Comparison of ENCODE assay signal across 22 mouse cellular contexts in genomic region chr2:29437111-29437510, GRCm38 (mm10).
DNase-seq lines count a peak whose midpoint lies in the region; ATAC-seq and TF ChIP-seq lines count a peak whose summit lies in the region.
"Had no signal": no experiment of that assay in that cellular context is flagged by ENCODE, and none has a peak within 500 bp of the region (broad histone marks: within the 10 kb centered on the region; RNA-seq: fewer than 3 reads in every experiment).

No protein-coding gene starts in this region.

- ATAC-seq in lung, postnatal 0 days, result no peak
- ATAC-seq: forebrain, embryonic 13.5 days; forebrain, embryonic 16.5 days; Patski had no signal

- TF ChIP-seq EP300 in lung, postnatal 0 days (IDR thresholded peaks at IDR 0.05), result no peak

- H3K27me3 ChIP-seq in lung, postnatal 0 days (replicated peaks; ENCODE audit: insufficient read depth, low read length), result no peaks in the 10 kb centered on the region
- H3K27me3 ChIP-seq: CH12.LX; forebrain, embryonic 13.5 days; hindbrain, embryonic 13.5 days; Patski had no signal

- no peak overlapping the region for H3K4me3 ChIP-seq in lung, postnatal 0 days (ENCODE audit: low read depth, low read length)
- H3K4me3 ChIP-seq: forebrain, embryonic 10.5 days; forebrain, embryonic 13.5 days; heart, adult 2 months; hindbrain, embryonic 10.5 days; hindbrain, embryonic 13.5 days had no signal

- peak; percentile 18 for DNase-seq in heart, postnatal 4 days
- no peak for DNase-seq in heart, adult 9 months (ENCODE audit: low spot score in 2 of 2)
- DNase-seq in kidney, postnatal 4 days, result peak; percentile 41 to 57
- DNase-seq in kidney, postnatal 25 days, result no peak
- DNase-seq in lung, postnatal 0 days (ENCODE audit: low spot score), result peak; percentile 23
- no peak for DNase-seq in lung, adult 18-20 months
- peak; percentile 28 for DNase-seq in A20 (ENCODE audit: low read depth, low spot score)
- DNase-seq: adrenal gland, postnatal 10 days; adrenal gland, postnatal 36 days; B cell, adult 2 months; gastrocnemius, postnatal 10 days; gastrocnemius, postnatal 36 days; heart, adult 2 months had no signal

- no peak overlapping the region for H3K27ac ChIP-seq in lung, postnatal 0 days (ENCODE audit: low read length)
- H3K27ac ChIP-seq: forebrain, embryonic 10.5 days; heart, adult 2 months; hindbrain, embryonic 10.5 days; hindbrain, embryonic 13.5 days had no signal

- no peak overlapping the region for H3K9ac ChIP-seq in lung, postnatal 0 days (replicated peaks; ENCODE audit: low read depth)
- H3K9ac ChIP-seq: forebrain, embryonic 13.5 days had no signal

- WGBS in lung, postnatal 0 days, result 52% methylated on average over 5 of the region's 5 CpGs

- no peak for TF ChIP-seq CTCF in lung, postnatal 0 days (IDR thresholded peaks at IDR 0.05)

- no peaks in the 10 kb centered on the region; the same call in 1 of the 2 replicates for H3K4me1 ChIP-seq in lung, postnatal 0 days (ENCODE audit: insufficient read depth, low read depth, low read length)

- H3K4me2 ChIP-seq in lung, postnatal 0 days (replicated peaks; ENCODE audit: low read depth, low read length), result no peak overlapping the region
- H3K4me2 ChIP-seq: forebrain, embryonic 13.5 days; heart, embryonic 11.5 days; hindbrain, embryonic 13.5 days had no signal

- H3K9me3 ChIP-seq in lung, postnatal 0 days (ENCODE audit: low read length), result no peaks in the 10 kb centered on the region
- H3K9me3 ChIP-seq: forebrain, embryonic 10.5 days; forebrain, embryonic 13.5 days; G1E; hindbrain, embryonic 10.5 days; hindbrain, embryonic 13.5 days had no signal

- no peaks in the 10 kb centered on the region for H3K36me3 ChIP-seq in lung, postnatal 0 days (ENCODE audit: insufficient read depth, low read length)
- H3K36me3 ChIP-seq: forebrain, embryonic 10.5 days; hindbrain, embryonic 10.5 days; hindbrain, embryonic 13.5 days had no signal

Comparison
In these comparisons a context has a peak if more than half of its experiments do, and no peak if none do; other contexts are left out.
1. DNase-seq: peak in heart, postnatal 4 days (single experiment), kidney, postnatal 4 days (2 of 2), lung, postnatal 0 days (single experiment) and A20 (single experiment); none in heart, adult 9 months (0 of 2), kidney, postnatal 25 days (0 of 2) and lung, adult 18-20 months (0 of 2).